Mouse (Mus musculus): ENCODE results near the gene Slc2a13. TPM values are rescaled to one million over a fixed set of nuclear protein-coding genes. Genes with fewer than 3 reads are reported as not detected.

Slc2a13 gene
- not detected for polyA plus RNA-seq (2017; shearing (Covaris generic))

GRCm38 (mm10) chr15:91573111-91573538 lies at the start of gene Slc2a13:
Gene Slc2a13, minus strand, starts transcription at chr15:91573261.

Other genes with a start within 250 kb of the Slc2a13 start
- gene Lrrk2, start 99.9 kb upstream of the Slc2a13 start, polyA plus RNA-seq (2017; shearing (Covaris generic)): 1 to 10 TPM in 1 of 2 experiments, under 1 TPM in 1; 0.26 to 1.4 TPM

Measured in activated CD4-positive, CD25-positive, alpha-beta regulatory T cell (primary cell).